Mouse (Mus musculus) testis, adult 10 weeks (tissue): ENCODE results near the gene Pirt. TPM values are rescaled to one million over a fixed set of nuclear protein-coding genes. Genes with fewer than 3 reads are reported as not detected.

ENCODE experiments used
- polyA plus RNA-seq: library from polyadenylated mRNA; stranded (reverse); fragments of 350-450 nt; fragmentation: Illumina TruSeq; extraction: RNeasy Lipid Tissue Mini Kit (QIAGEN cat#74804); gene quantifications from one replicate; pipeline ENCODE4 v1.2.3, GENCODE M21; 2014; ENCODE audit warnings: low read depth, low replicate concordance

The Pirt gene
- polyA plus RNA-seq: not detected

DNA sequence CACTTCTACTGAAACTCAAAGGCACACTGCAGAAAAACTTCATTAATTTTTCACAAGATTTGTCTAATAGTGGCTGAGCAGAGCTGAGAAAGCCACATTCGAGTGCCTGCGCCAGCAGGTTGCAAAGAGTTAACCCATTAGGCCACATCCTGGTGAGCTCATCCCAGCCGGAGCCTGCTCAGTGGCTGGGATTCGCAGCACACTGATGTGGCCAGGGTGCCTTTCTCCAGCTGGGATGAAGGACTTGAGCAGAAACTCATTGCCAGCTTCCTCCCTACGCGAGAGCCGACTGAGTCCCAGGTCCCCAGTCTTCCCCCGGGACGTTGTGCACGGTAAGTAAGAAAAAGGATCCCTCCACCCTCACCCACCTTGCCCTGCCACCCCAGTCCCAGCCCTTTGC is at the start of gene Pirt:
Pirt (plus strand) TSS at position 171 of the 400 bp plus-strand sequence.

DNA sequence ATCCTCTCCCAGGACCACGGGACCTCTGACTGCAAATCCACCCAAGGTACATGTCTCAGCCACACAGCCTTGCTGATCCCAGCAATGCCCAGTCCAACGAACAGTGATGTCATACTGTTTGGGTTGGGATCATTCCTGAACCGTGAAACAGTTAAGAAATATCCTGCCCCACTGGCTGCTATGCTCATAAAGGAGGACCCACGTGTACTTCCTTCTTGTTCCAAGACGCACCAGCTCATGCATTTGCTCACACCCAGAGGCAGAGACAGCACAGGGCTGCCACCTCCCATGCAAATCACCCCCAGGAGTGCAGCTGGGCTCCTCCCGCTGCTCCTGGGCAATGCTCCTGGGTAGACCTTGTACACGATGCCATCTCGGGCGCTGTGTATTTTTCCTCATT is 44.5 kb downstream of the Pirt start, which contains the start of gene Tmem238l:
Tmem238l (plus strand) TSS at position 336 of the 400 bp plus-strand sequence.

Other genes starting within 250 kb of the Pirt start
- gene Tmem238l, start 44.7 kb downstream of the Pirt start, polyA plus RNA-seq: not detected
- gene Tmem220, start 113.2 kb downstream of the Pirt start, polyA plus RNA-seq: 0.76 TPM
- 15.9 TPM for gene Adprm, start 140.6 kb downstream of the Pirt start, polyA plus RNA-seq
- gene Sco1, start 140.7 kb downstream of the Pirt start, polyA plus RNA-seq: 8.9 TPM
- 0.04 TPM for gene Myh3, start 166.3 kb downstream of the Pirt start, polyA plus RNA-seq